Mouse (Mus musculus) liver, embryonic 15.5 days (tissue): ENCODE data around the gene Per3. TPM values are rescaled to one million over a fixed set of nuclear protein-coding genes. Genes with fewer than 3 reads are reported as not detected.
A peak's percentile ranks its signal among the peaks of the same experiment; 100 is the strongest.

ENCODE experiments used
- ATAC-seq: fragments of 200-750 bp; cut with Nextera tagmentation; 2 replicates; pipeline ENCODE4 v1.8.0; 2017; ENCODE audit warnings: moderate number of reproducible peaks, mild to moderate bottlenecking, moderate library complexity; ENCODE audit not compliant: insufficient read depth
- H3K27ac ChIP-seq: fragments of 300-500 bp; sonication (generic); replicated peaks from 2 replicates; pipeline ENCODE4 v1.5.1; 2015; ENCODE audit warnings: mild to moderate bottlenecking, inconsistent platforms
- H3K27me3 ChIP-seq: fragments of 300-500 bp; sonication (generic); 2 replicates; pipeline ENCODE4 v1.6.1; 2015; ENCODE audit warnings: mild to moderate bottlenecking, inconsistent platforms
- H3K36me3 ChIP-seq: fragments of 300-500 bp; sonication (generic); replicated peaks from 2 replicates; pipeline ENCODE4 v1.6.1; 2015; ENCODE audit warnings: moderate library complexity, mild to moderate bottlenecking, inconsistent platforms
- H3K4me1 ChIP-seq: fragments of 300-500 bp; sonication (generic); replicated peaks from 2 replicates; pipeline ENCODE4 v1.6.1; 2015; ENCODE audit warnings: inconsistent platforms
- H3K4me2 ChIP-seq: fragments of 300-500 bp; sonication (generic); 2 replicates; pipeline ENCODE4 v1.6.1; 2015; ENCODE audit warnings: moderate library complexity, mild to moderate bottlenecking, inconsistent platforms
- H3K4me3 ChIP-seq: fragments of 300-500 bp; sonication (generic); replicated peaks from 2 replicates; pipeline ENCODE4 v1.5.1; 2015; ENCODE audit warnings: mild to moderate bottlenecking, inconsistent platforms
- H3K9ac ChIP-seq: fragments of 300-500 bp; sonication (generic); 2 replicates; pipeline ENCODE4 v1.6.1; 2015; ENCODE audit warnings: moderate library complexity, mild to moderate bottlenecking, inconsistent platforms
- H3K9me3 ChIP-seq: fragments of 300-500 bp; sonication (generic); replicated peaks from 2 replicates; pipeline ENCODE4 v1.6.1; 2016; ENCODE audit warnings: inconsistent platforms
- WGBS: fragments of 180-500 bp; shearing (Covaris S2); methylation state at CpG from one replicate; pipeline ENCODE4 v1.1.7; 2015; ENCODE audit warnings: mixed read lengths; ENCODE audit not compliant: insufficient replicate concordance; 5-methylcytosine and 5-hydroxymethylcytosine counted together
- polyA plus RNA-seq: library from polyadenylated mRNA; unstranded; fragments of >200 nt; fragmentation: Nextera tagmentation; extraction: Ambion mirVana; gene quantifications from 2 replicates; pipeline ENCODE4 v1.2.1, GENCODE M21; 2015

The Per3 gene
- 2.7 and 2.9 TPM in 2 replicates for polyA plus RNA-seq

DNA sequence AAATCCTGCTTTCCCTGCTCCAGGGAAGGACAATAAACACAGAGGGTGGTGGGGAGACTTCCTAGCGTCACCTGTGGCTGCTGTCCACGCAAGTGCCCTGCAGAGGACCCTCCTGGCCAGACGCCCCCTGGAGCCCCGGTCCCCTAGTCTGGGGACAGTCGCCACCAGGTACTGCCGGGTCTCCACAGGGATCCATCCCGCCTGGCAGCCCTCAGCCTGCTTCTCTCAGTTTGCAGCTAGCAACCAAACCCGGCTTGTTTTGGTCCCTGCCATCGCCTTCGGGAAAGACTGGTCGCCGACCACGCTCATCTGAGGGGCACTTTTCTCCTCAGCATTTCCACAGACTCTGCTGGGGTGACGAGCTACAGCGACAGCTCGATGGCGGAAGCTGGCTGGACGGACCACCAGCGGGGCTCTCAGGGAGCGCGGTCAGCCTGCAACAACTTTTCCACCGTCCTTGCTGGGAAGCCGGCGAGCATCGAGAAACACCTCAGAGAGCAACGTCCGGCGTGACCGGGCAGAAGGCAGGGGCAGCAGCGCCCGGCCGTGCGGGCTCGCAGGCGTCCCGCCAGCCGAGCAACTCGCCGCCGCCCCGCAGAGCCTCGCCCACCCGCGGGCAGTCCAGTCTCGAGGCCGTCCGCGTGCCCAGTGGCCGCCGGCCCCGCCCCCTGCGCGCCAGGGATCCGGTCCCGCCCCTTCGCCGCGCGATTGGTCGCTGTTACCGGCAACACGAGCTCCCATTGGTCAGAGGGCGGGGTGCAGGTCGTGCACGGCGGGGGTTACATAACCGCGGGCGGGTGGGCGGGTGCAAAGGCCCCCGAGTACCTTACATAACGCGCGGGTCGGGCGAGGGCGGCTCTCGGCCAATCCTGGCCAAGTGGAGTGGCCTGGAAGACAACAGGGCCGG lies at the start of gene Per3:
Gene Per3, minus strand, starts transcription at position 629 of the 907 bp plus-strand sequence.
- H3K36me3 ChIP-seq: peaks cover 21% of the 10 kb centered on the region
- H3K9me3 ChIP-seq: no peaks in the 10 kb centered on the region
- H3K4me2 ChIP-seq: peak within 1 kb of the TSS; percentile 97
- H3K4me3 ChIP-seq: peak within 1 kb of the TSS; percentile 69
- under 1% methylated on average over 79 of the region's 79 CpGs for WGBS
- peak within 1 kb of the TSS; percentile 70 for H3K27ac ChIP-seq
- no peaks in the 10 kb centered on the region for H3K27me3 ChIP-seq
- peak; percentile 96 for ATAC-seq
- peak within 1 kb of the TSS; percentile 67 for H3K9ac ChIP-seq
- peaks cover 25% of the 10 kb centered on the region for H3K4me1 ChIP-seq

DNA sequence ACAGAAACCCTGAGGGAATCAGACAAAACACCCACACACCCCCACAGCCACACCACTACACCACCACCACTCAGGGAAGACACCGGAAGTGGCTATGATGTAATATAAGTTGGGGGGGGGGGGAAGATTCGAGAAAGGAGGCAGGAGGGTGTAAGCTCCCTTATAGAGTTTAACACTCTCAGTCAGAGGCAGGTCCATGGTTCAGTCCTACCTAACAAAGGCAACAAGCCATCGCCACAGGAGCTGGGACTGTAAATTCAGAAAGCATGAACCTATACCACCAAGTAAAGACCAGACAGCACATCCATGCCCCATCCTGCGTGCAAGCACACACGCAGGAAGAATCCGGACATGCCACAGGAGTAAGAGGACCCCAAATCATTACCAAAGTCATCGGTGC lies 44.8 kb upstream of the Per3 start, which contains the start of gene Gm13090:
Gene Gm13090, plus strand, starts transcription at position 301 of the 400 bp plus-strand sequence.
- Histone ChIP-seq H3K27ac (no peak within 1 kb of the TSS), H3K9me3 (no peaks in the 10 kb centered on the region), H3K36me3 (no peaks in the 10 kb centered on the region), H3K9ac (no peak within 1 kb of the TSS), H3K4me3 (no peak within 1 kb of the TSS), H3K4me2 (no peak within 1 kb of the TSS), H3K4me1 (no peaks in the 10 kb centered on the region), H3K27me3 (no peaks in the 10 kb centered on the region)
- ATAC-seq: no peak
- WGBS: 59% methylated on average over 7 of the region's 7 CpGs

DNA sequence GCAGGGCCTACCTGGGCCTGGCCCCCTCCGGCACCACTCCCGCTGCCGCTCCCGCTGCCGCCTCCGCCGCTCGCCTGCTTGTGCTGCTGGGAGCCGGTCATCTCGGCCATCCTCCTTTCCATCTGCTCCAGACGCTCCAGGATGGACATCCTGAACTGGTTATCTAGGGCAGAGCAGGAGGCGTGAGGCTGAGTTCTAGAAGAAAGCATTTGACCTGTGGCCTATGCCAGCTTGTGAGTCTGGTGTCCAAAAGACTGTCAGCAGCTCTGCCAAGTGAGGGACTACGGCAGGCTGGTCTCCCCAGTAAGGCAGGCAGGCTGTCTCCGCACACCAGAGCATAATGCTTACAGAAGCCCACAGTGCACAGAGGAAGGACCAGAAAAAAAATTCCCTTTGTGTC lies 44.4 kb upstream of the Per3 start:
- no peak overlapping the region for H3K27ac ChIP-seq
- H3K27me3 ChIP-seq: no peaks in the 10 kb centered on the region
- H3K9me3 ChIP-seq: no peaks in the 10 kb centered on the region
- H3K4me2 ChIP-seq: no peak overlapping the region
- no peaks in the 10 kb centered on the region for H3K4me1 ChIP-seq
- H3K9ac ChIP-seq: no peak overlapping the region
- ATAC-seq: no peak
- 76% methylated on average over 14 of the region's 14 CpGs for WGBS
- no peak overlapping the region for H3K4me3 ChIP-seq
- no peaks in the 10 kb centered on the region for H3K36me3 ChIP-seq

DNA sequence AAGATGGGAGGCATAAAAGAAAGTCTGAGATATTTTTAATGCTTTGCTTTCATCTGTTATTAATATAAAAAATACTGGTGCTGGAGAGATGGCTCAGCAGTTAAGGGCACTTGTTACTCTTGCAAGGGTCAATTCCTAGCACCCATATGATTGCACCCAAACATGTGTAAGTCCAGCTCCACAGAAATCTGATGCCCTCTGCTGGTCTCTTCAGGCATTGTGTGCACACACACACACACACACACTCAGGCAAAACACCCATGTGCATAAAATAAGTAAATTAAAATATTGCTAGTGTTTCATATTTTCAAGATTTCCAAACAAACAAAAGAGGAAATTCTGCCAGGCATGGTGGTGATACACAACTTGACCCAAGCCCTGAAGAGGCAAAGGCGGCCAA lies 42.9 kb upstream of the Per3 start:
- no peak overlapping the region for H3K4me2 ChIP-seq
- H3K9ac ChIP-seq: no peak overlapping the region
- no peak overlapping the region for H3K4me3 ChIP-seq
- WGBS: 70% methylated on average over 1 of the region's 1 CpGs
- H3K9me3 ChIP-seq: no peaks in the 10 kb centered on the region
- no peaks in the 10 kb centered on the region for H3K36me3 ChIP-seq
- H3K27ac ChIP-seq: no peak overlapping the region
- no peak for ATAC-seq
- H3K27me3 ChIP-seq: no peaks in the 10 kb centered on the region
- H3K4me1 ChIP-seq: no peaks in the 10 kb centered on the region

DNA sequence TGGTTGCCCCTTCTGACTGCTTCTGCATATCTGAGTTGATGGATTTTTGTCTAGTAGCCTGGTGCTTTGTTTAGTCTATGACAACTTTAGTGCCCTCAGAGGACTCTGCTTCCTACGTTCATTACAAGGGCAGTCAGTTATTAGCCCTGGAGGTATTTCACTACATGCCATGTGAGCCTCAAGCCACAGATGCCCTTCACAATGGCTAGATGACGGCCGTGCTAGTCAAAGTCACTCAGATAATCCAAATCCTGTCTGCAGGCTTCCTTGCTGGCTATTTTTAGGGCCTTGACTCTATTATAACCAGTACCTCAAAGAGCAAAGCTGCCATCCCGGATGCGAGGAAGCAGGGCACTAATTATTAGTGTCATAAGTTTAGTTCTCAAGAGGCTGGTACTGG lies 38.6 kb upstream of the Per3 start:
- Histone ChIP-seq H3K9me3 (no peaks in the 10 kb centered on the region), H3K4me2 (no peak overlapping the region), H3K36me3 (no peaks in the 10 kb centered on the region), H3K4me3 (no peak overlapping the region), H3K4me1 (no peaks in the 10 kb centered on the region), H3K27ac (no peak overlapping the region), H3K9ac (no peak overlapping the region), H3K27me3 (no peaks in the 10 kb centered on the region)
- WGBS: 63% methylated on average over 5 of the region's 5 CpGs
- no peak for ATAC-seq

DNA sequence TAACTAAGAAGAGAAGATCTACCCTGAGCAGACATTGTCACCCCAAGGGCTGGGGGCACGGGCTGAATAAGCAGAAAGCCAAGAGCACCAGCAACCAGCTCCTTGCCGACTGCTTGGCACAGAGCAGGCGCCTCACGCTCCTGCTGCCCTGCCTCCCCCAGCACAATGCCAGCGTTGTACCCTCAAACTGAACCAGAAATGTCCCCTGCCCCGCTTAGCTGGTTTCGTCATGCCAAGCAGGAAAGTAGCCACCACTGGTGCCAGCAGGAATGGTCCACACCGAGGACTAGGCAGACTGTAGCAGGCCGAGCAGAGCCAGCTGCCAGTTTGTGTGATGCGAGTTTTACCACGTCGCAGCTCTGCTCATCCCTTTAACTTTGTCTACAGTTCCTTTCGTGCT lies 37.5 kb upstream of the Per3 start:
- H3K4me1 ChIP-seq: no peaks in the 10 kb centered on the region
- no peaks in the 10 kb centered on the region for H3K27me3 ChIP-seq
- no peak overlapping the region for H3K4me3 ChIP-seq
- no peak overlapping the region for H3K27ac ChIP-seq
- ATAC-seq: no peak
- H3K4me2 ChIP-seq: no peak overlapping the region
- H3K9me3 ChIP-seq: no peaks in the 10 kb centered on the region
- 74% methylated on average over 13 of the region's 13 CpGs for WGBS
- no peak overlapping the region for H3K9ac ChIP-seq
- H3K36me3 ChIP-seq: no peaks in the 10 kb centered on the region

DNA sequence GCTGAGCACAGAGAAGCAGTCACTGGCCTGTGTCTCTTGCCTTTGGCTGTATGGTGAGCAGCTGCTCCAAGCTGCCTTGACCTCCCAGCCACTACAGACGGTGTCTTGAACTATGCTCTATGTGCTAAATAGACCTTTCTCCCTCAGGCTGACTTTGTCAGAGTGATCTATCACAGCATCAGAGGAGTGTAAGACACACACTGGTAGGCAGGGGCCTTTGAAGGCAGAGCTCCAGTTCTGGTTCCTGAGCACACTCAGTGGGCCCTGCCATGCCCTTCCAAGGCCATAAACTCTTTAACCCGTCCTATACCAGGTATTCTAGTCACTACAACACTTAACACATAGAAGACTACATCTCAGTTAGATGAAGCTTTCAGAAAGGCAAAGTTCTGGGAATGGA lies 36.9 kb upstream of the Per3 start:
- Histone ChIP-seq H3K4me3 (no peak overlapping the region), H3K36me3 (no peaks in the 10 kb centered on the region), H3K27me3 (no peaks in the 10 kb centered on the region), H3K9ac (no peak overlapping the region), H3K9me3 (no peaks in the 10 kb centered on the region), H3K4me1 (no peaks in the 10 kb centered on the region), H3K27ac (no peak overlapping the region), H3K4me2 (no peak overlapping the region)
- 40% methylated on average over 2 of the region's 2 CpGs for whole genome bisulfite sequencing
- no peak for ATAC-seq

DNA sequence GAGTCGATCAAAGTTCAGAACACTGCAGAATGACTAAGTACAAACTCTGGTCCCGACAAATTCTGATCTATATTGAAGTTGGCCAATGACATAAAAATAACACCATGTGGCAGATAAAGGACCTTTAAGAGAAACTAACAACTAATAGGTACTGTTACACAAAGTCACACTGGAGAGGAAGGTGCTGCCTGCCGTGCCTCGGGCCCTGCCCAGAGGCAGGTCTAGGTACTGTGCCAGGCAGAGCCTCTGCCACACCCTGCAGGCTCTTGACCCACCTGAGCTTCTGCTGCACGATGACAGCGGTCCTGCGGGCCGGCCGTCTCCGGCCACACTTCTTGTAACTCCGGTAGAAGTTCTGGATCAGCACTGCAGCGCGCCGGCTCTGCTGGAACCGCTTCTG lies 30.4 kb upstream of the Per3 start:
- Histone ChIP-seq H3K9me3 (no peaks in the 10 kb centered on the region), H3K9ac (no peak overlapping the region), H3K4me3 (no peak overlapping the region), H3K4me2 (no peak overlapping the region), H3K36me3 (no peaks in the 10 kb centered on the region), H3K27me3 (peaks cover 4% of the 10 kb centered on the region; the same call in 1 of the 2 replicates), H3K27ac (no peak overlapping the region), H3K4me1 (no peaks in the 10 kb centered on the region)
- ATAC-seq: no peak
- 76% methylated on average over 15 of the region's 15 CpGs for WGBS

DNA sequence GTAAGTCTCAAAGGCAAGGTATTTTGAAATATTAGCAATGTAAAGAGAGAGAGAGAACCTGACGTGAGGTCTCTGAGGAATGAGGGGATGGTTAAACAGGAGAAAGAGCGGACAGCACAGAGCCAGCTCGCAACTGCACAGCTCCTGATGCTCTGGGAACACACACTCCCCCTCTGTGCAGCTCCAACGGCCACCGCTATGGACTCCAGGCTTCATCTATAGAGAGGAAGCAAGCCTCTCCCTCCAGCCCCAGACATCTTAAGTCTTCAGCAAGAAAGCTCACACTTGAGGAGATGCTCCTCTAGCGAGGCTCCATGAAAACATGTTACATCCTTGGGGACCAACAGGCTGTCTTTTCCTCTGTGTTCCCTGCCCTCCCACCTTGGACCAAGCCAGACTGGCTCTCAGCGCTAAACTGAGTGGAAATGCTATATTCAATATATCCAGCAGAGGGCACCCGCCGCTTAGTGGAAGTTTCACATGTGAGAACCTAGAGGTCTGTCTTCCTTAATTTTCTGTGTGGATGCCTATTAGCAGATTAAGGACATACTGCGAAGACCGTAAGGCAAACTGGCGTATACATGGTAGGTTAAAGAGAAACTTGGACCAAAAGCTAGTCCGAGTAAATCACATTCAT lies 28.8 kb upstream of the Per3 start:
- WGBS: 33% methylated on average over 13 of the region's 13 CpGs
- H3K27me3 ChIP-seq: peaks cover 4% of the 10 kb centered on the region; the same call in 1 of the 2 replicates

DNA sequence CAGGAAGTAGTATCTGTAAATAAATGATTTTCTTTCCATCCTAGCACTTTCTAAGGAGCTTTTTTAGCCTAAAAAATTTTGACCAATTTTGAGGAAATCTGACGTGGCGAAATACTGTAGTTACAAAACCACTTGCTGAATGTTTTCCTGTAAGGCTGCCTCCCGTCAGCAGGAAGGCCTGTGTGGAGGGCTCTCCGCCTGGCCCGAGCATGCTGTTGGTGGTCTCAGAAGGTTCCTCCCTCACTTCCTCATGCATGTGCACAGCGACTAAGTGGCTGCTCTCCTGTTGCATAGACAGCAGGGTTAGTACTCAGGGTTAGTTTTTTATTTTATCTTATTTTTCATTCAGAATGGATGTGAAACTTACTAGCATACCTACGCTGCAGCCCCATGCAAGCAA lies 26.5 kb upstream of the Per3 start:
- H3K4me2 ChIP-seq: no peak overlapping the region
- H3K36me3 ChIP-seq: no peaks in the 10 kb centered on the region
- H3K27ac ChIP-seq: no peak overlapping the region
- H3K27me3 ChIP-seq: peaks cover 4% of the 10 kb centered on the region; the same call in 1 of the 2 replicates
- no peak overlapping the region for H3K4me3 ChIP-seq
- no peaks in the 10 kb centered on the region for H3K9me3 ChIP-seq
- no peak for ATAC-seq
- H3K4me1 ChIP-seq: no peaks in the 10 kb centered on the region
- WGBS: 32% methylated on average over 7 of the region's 7 CpGs
- no peak overlapping the region for H3K9ac ChIP-seq

More for the DNA sequence above, 28.8 kb upstream of the Per3 start:
- no peak for ATAC-seq
- no peak overlapping the region for H3K4me2 ChIP-seq
- no peak overlapping the region for H3K4me3 ChIP-seq
- no peaks in the 10 kb centered on the region for H3K36me3 ChIP-seq
- H3K9ac ChIP-seq: no peak overlapping the region
- no peaks in the 10 kb centered on the region for H3K4me1 ChIP-seq
- no peaks in the 10 kb centered on the region for H3K9me3 ChIP-seq
- no peak overlapping the region for H3K27ac ChIP-seq

DNA sequence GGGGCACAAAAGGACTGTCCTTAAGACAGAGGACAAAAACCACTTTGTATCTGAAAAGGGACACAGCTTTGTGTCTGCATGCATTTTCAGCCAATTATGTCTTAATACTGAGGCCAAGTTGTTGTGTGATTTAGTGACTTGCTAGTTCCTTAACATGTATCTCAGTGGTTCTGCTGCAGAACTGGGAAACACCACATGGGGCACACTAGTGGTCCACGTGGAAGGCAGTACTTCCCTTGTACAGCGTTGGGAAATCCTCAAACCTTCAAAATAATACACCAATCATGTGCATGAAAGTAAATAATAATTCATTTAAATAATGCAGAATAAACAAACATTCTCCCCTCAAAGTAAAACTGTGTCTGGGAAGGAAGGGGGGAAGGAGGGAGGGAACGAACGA lies 24.3 kb upstream of the Per3 start:
- Histone ChIP-seq H3K27ac (no peak overlapping the region), H3K9ac (no peak overlapping the region), H3K9me3 (no peaks in the 10 kb centered on the region), H3K27me3 (0 out of 2 replicates have a peak, but pooled peaks cover 4% of the 10 kb centered on the region), H3K4me1 (no peaks in the 10 kb centered on the region), H3K36me3 (no peaks in the 10 kb centered on the region), H3K4me2 (no peak overlapping the region), H3K4me3 (no peak overlapping the region)
- 21% methylated on average over 4 of the region's 4 CpGs for WGBS
- ATAC-seq: no peak
